Mouse (Mus musculus) heart, embryonic 10.5 days (tissue): Measurements from ENCODE around the gene Olfr1415. TPM values are rescaled to one million over a fixed set of nuclear protein-coding genes. Genes with fewer than 3 reads are reported as not detected.
"Not testable (repeated sequence)": the region's sequence is repeated elsewhere in the genome, so short reads cannot be mapped to it uniquely, and the experiment has no call there.

ENCODE experiments used
- DNase-seq: peaks from one replicate; pipeline ENCODE4 v3.0.0-alpha.2; 2017; ENCODE audit warnings: low spot score
- H3K27ac ChIP-seq: fragments of 300-500 bp; sonication (generic); 2 replicates; pipeline ENCODE4 v1.5.1; 2016; ENCODE audit warnings: mild to moderate bottlenecking
- H3K27me3 ChIP-seq: fragments of 300-500 bp; sonication (generic); 2 replicates; pipeline ENCODE4 v1.6.1; 2016; ENCODE audit warnings: mild to moderate bottlenecking; ENCODE audit not compliant: poor library complexity, insufficient read depth, severe bottlenecking
- H3K36me3 ChIP-seq: fragments of 300-500 bp; sonication (generic); 2 replicates; pipeline ENCODE4 v1.6.1; 2016; ENCODE audit warnings: mild to moderate bottlenecking, moderate library complexity
- H3K4me1 ChIP-seq: fragments of 300-500 bp; sonication (generic); 2 replicates; pipeline ENCODE4 v1.6.1; 2016; ENCODE audit warnings: mild to moderate bottlenecking
- H3K4me3 ChIP-seq: fragments of 300-500 bp; sonication (generic); 2 replicates; pipeline ENCODE4 v1.5.1; 2016; ENCODE audit warnings: mild to moderate bottlenecking, moderate library complexity
- H3K9me3 ChIP-seq: fragments of 300-500 bp; sonication (generic); 2 replicates; pipeline ENCODE4 v1.6.1; 2016; ENCODE audit warnings: mild to moderate bottlenecking, moderate library complexity
- WGBS: fragments of 180-500 bp; shearing (Covaris S2); methylation state at CpG from one replicate; pipeline ENCODE4 v1.1.7; 2016; 5-methylcytosine and 5-hydroxymethylcytosine counted together
- polyA plus RNA-seq: library from polyadenylated mRNA; unstranded; fragments of >200 nt; fragmentation: Nextera tagmentation; extraction: Ambion mirVana; gene quantifications from 2 replicates; pipeline ENCODE4 v1.2.1, GENCODE M21; 2016

The Olfr1415 gene
- polyA plus RNA-seq = not detected in 2 replicates

DNA sequence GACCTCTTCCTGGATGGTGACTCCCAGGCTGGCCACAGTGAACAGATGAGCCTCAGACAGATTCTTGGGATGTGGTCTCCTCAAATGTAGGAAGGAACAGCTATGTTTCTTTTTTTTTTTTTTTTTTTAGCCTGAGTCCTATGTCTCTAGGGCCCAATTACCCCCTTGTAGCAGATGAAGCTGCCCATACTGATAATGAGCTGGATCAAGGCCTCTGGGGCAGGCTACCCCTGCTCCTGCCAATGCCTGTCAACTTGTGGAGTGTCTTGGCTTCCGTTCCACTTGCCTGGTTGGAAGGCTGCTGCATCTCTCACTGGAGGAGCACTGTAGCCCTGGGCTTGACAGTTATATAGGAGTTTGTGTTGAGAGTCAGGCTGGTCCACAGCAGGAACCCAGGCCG lies at the start of gene Olfr1415:
Gene Olfr1415 (minus strand): TSS at position 101 of the 400 bp plus-strand sequence.
- Histone ChIP-seq H3K27me3 (no peaks in the 10 kb centered on the region), H3K4me3 (no peak within 1 kb of the TSS), H3K27ac (no peak within 1 kb of the TSS), H3K36me3 (no peaks in the 10 kb centered on the region), H3K4me1 (no peaks in the 10 kb centered on the region), H3K9me3 (no peaks in the 10 kb centered on the region)
- 75% methylated on average over 2 of the region's 2 CpGs for WGBS
- no peak for DNase-seq

GRCm38 (mm10) chr1:92539071-92539470 lies 43.2 kb upstream of the Olfr1415 start:
- no peak overlapping the region for H3K27ac ChIP-seq
- H3K27me3 ChIP-seq = no peaks in the 10 kb centered on the region
- H3K36me3 ChIP-seq = no peaks in the 10 kb centered on the region
- 42% methylated on average over 2 of the region's 2 CpGs for WGBS
- no peaks in the 10 kb centered on the region for H3K9me3 ChIP-seq
- no peaks in the 10 kb centered on the region for H3K4me1 ChIP-seq
- no peak overlapping the region for H3K4me3 ChIP-seq
- DNase-seq = no peak

- Histone ChIP-seq H3K4me1 (no peaks in the 10 kb centered on the region), H3K27me3 (no peaks in the 10 kb centered on the region), H3K36me3 (no peaks in the 10 kb centered on the region), H3K4me3 (no peak overlapping the region), H3K27ac (no peak overlapping the region), H3K9me3 (no peaks in the 10 kb centered on the region)
- no peak for DNase-seq
- WGBS = 35% methylated on average over 5 of the region's 5 CpGs
Observed at GRCm38 (mm10) chr1:92536972-92537371, 41.1 kb upstream of the Olfr1415 start.

GRCm38 (mm10) chr1:92523764-92524163 lies 27.9 kb upstream of the Olfr1415 start:
- no peaks in the 10 kb centered on the region for H3K9me3 ChIP-seq
- WGBS = 84% methylated on average over 3 of the region's 3 CpGs

GRCm38 (mm10) chr1:92521376-92521775 lies 25.5 kb upstream of the Olfr1415 start:
- no peak for DNase-seq
- Histone ChIP-seq H3K27ac (no peak overlapping the region), H3K4me1 (no peaks in the 10 kb centered on the region), H3K4me3 (no peak overlapping the region), H3K9me3 (no peaks in the 10 kb centered on the region), H3K36me3 (no peaks in the 10 kb centered on the region), H3K27me3 (peaks cover 22% of the 10 kb centered on the region)
- WGBS = 17% methylated on average over 10 of the region's 10 CpGs

More at GRCm38 (mm10) chr1:92523764-92524163, 27.9 kb upstream of the Olfr1415 start:
- no peak for DNase-seq
- H3K36me3 ChIP-seq = no peaks in the 10 kb centered on the region
- peaks cover 9% of the 10 kb centered on the region; the same call in 1 of the 2 replicates for H3K27me3 ChIP-seq
- no peak overlapping the region for H3K27ac ChIP-seq
- no peak overlapping the region for H3K4me3 ChIP-seq
- no peaks in the 10 kb centered on the region for H3K4me1 ChIP-seq

- no peaks in the 10 kb centered on the region for H3K9me3 ChIP-seq
- 79% methylated on average over 6 of the region's 6 CpGs for WGBS
- DNase-seq = no peak
Observed at GRCm38 (mm10) chr1:92519046-92519445, 23.1 kb upstream of the Olfr1415 start.

DNA sequence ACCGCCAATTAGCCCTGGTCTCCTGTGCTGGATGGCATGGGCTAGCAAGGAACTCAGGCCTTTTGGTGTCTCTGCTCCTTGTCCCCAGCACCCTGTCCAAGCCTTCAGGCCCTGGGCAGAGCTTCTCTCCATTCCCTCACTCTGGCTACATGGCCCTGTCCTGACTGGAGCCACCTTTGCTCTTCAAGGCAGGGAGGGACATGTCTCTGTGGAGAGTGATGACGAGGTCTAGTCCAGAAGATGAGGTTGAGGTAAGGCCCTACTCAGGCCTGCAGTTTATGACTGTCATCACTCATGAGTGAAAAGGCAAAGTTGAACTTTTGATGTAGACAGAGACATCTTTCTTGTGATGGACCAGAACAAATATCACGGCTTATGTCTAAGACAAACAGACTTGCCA lies 22.7 kb upstream of the Olfr1415 start, which contains the start of gene Olfr1414:
Gene Olfr1414 (minus strand): TSS at position 101 of the 400 bp plus-strand sequence.
- Histone ChIP-seq H3K4me3 (no peak within 1 kb of the TSS), H3K4me1 (no peaks in the 10 kb centered on the region), H3K27me3 (peaks cover 22% of the 10 kb centered on the region), H3K27ac (no peak within 1 kb of the TSS), H3K9me3 (no peaks in the 10 kb centered on the region), H3K36me3 (no peaks in the 10 kb centered on the region)
- 73% methylated on average over 3 of the region's 3 CpGs for WGBS
- DNase-seq = no peak

More at GRCm38 (mm10) chr1:92519046-92519445, 23.1 kb upstream of the Olfr1415 start:
- Histone ChIP-seq H3K36me3 (no peaks in the 10 kb centered on the region), H3K4me1 (no peaks in the 10 kb centered on the region), H3K27me3 (peaks cover 22% of the 10 kb centered on the region), H3K27ac (no peak overlapping the region), H3K4me3 (no peak overlapping the region)

GRCm38 (mm10) chr1:92515390-92515789 lies 19.5 kb upstream of the Olfr1415 start:
- Histone ChIP-seq H3K9me3 (no peaks in the 10 kb centered on the region), H3K27me3 (peaks cover 17% of the 10 kb centered on the region), H3K36me3 (no peaks in the 10 kb centered on the region), H3K4me3 (no peak overlapping the region), H3K4me1 (no peaks in the 10 kb centered on the region), H3K27ac (no peak overlapping the region)
- no peak for DNase-seq
- 78% methylated on average over 11 of the region's 11 CpGs for WGBS

DNA sequence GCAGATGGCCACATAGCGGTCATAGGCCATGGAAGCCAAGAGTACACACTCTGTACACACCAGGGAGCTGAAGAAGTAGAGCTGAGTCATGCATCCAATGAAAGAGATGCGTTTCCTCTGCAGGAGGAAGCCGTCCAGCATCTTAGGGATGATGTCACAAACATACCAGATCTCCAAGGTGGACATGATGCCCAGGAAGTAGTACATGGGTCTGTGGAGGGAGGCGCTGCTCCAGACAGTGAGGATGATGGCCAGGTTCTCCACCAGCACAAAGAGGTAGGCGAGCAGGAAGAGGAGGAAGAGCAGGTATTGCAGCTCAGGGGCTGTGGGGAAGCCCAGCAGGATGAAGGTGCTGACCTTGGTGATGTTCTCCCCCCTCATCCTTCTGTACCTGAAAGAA lies 15.7 kb upstream of the Olfr1415 start:
- not testable (repeated sequence) for H3K9me3 ChIP-seq, H3K36me3 ChIP-seq, H3K4me3 ChIP-seq, H3K27me3 ChIP-seq, H3K27ac ChIP-seq, H3K4me1 ChIP-seq
- WGBS = 78% methylated on average over 5 of the region's 5 CpGs
- peak; percentile 61 for DNase-seq

DNA sequence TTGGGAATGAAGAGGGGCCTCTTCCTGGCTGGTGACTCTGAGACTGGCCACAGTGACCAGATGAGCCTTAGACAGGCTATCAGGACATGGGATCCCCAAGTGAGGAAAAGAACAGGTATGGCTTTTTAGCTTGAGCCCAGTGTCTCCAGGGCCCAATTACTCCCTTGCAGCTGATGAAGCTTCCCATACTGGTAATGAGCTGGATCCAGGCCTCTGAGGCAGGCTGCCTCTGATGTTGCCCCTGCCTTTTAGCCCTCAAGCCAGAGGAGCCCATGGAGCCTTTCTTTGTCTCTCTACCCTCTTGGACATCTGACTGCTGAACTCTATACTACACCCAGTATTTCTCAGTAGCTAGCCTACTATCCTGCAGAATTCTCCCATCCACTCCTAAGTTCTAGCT lies 10.9 kb downstream of the Olfr1415 start, which contains the start of gene Olfr1416:
Gene Olfr1416 (minus strand): TSS at position 101 of the 400 bp plus-strand sequence.
- Histone ChIP-seq H3K27me3 (no peaks in the 10 kb centered on the region), H3K36me3 (no peaks in the 10 kb centered on the region), H3K9me3 (peaks cover 5% of the 10 kb centered on the region), H3K4me3 (no peak within 1 kb of the TSS), H3K4me1 (no peaks in the 10 kb centered on the region), H3K27ac (no peak within 1 kb of the TSS)
- DNase-seq = no peak

DNA sequence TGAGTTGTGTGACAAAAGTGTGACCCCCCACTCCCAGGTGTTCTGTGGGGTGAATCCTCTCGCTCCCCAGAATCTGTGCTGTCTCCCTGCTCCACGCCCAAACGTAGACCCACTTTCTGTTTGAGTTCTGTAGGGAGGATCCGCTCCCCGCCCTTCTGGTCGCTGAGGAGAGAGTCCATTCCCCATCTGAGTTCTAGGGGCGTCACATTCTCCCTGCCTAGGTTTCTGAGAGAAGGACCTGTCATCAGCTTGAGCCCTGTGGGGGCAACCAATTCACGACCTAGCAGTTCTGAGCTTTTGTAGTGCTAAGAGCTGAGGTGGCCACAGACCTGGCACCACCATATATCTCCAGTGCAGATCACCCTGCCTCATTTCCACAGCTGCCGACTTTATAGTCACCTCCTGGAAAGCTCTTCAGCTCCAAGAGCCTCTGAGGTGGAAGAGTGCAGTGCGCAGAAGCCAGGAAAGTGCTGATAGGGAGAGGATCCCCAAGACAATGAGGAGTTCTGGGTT lies 21.8 kb downstream of the Olfr1415 start:
- Histone ChIP-seq H3K27me3 (no peaks in the 10 kb centered on the region), H3K4me1 (peaks cover 15% of the 10 kb centered on the region), H3K36me3 (peaks cover 19% of the 10 kb centered on the region), H3K9me3 (no peaks in the 10 kb centered on the region), H3K27ac (peak overlapping the region; percentile 95), H3K4me3 (peak overlapping the region; percentile 83)
- DNase-seq = no peak
- WGBS = 2% methylated on average over 10 of the region's 10 CpGs

- H3K4me1 ChIP-seq = peaks cover 15% of the 10 kb centered on the region
- H3K9me3 ChIP-seq = no peaks in the 10 kb centered on the region
- peak within 1 kb of the TSS; percentile 95 for H3K27ac ChIP-seq
- WGBS = under 1% methylated on average over 67 of the region's 67 CpGs
- H3K27me3 ChIP-seq = no peaks in the 10 kb centered on the region
- peak; percentile 97 for DNase-seq
- peak within 1 kb of the TSS; percentile 83 for H3K4me3 ChIP-seq
- H3K36me3 ChIP-seq = peaks cover 26% of the 10 kb centered on the region
Observed at GRCm38 (mm10) chr1:92473165-92474041, 22.5 kb downstream of the Olfr1415 start, which contains the start of gene Ndufa10. Ndufa10 (minus strand) TSS chr1:92473860.

DNA sequence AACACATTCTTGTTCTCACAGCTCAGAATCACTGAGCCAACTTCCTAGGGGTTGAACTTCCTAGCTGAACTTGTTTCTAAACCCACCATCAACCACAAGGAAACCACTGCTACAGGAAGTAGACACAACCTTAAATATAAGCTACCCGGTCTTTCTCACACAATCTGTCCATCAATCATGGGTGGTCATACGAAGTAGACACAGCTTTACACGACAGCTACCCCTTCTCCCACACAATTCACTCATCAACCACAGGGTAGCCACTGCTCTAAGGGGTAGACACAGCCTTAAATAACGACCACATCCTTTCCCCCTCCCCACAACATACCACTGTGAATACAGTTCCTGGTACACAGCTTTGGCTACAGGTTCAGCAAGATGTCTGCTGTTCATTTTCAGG lies 27.0 kb downstream of the Olfr1415 start:
- Histone ChIP-seq H3K36me3 (peaks cover 71% of the 10 kb centered on the region), H3K4me3 (no peak overlapping the region), H3K27me3 (no peaks in the 10 kb centered on the region), H3K9me3 (no peaks in the 10 kb centered on the region), H3K27ac (no peak overlapping the region), H3K4me1 (peaks cover 9% of the 10 kb centered on the region)
- WGBS = 76% methylated on average over 4 of the region's 4 CpGs
- DNase-seq = no peak
